In the genomic region with DNA sequence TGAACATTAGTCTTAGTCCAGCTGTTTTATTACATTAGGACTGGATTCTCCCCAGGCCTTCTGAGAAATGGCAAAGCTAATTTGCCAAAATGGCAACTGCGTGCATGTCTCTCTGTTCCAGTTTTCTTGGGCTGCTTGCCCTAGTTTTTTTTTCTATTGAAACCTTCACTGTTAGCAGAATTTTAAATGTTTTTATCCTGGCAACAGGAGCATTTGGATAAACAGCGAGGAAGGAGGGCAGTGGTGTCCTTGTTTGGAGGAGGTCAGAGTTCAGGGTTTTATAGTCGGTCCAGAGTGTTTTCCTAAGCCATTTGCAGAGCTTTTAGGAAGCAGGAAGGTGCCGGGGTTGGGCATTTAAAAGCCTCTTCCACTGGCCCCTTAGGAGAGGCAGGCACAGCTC, we compare ENCODE assay signal across 10 mouse cellular contexts. TPM values are rescaled to one million over a fixed set of nuclear protein-coding genes. Genes with fewer than 3 reads are reported as not detected.
DNase-seq lines count a peak whose midpoint lies in the region; ATAC-seq and TF ChIP-seq lines count a peak whose summit lies in the region.
"Had no signal": no experiment of that assay in that cellular context is flagged by ENCODE, and none has a peak within 500 bp of the region (broad histone marks: within the 10 kb centered on the region; RNA-seq: fewer than 3 reads in every experiment).

No protein-coding gene starts in this region.

- H3K4me2 ChIP-seq in forebrain, embryonic 12.5 days = no peak overlapping the region
- H3K4me2 ChIP-seq in liver, embryonic 11.5 days = no peak overlapping the region
- no peak overlapping the region for H3K4me2 ChIP-seq in limb, embryonic 14.5 days (replicated peaks; ENCODE audit: low read depth, low read length, severe bottlenecking)
- H3K4me2 ChIP-seq: lung, embryonic 15.5 days had no signal

- no peak for DNase-seq in forebrain, embryonic 10.5 days (ENCODE audit: extremely low spot score, low spot score)
- DNase-seq in liver, embryonic 11.5 days (ENCODE audit: low spot score) = no peak
- DNase-seq in liver = no peak
- peak; percentile 53 for DNase-seq in heart, adult 8-10 months (ENCODE audit: low spot score)
- peak; percentile 22 for DNase-seq in limb, embryonic 14.5 days (ENCODE audit: low spot score)
- DNase-seq in urinary bladder, postnatal 14 days (ENCODE audit: low spot score) = no peak
- DNase-seq in adrenal gland, adult 8-10 months = no peak
- DNase-seq: B cell, adult 2 months had no signal

- no peak for ATAC-seq in forebrain, embryonic 12.5 days (ENCODE audit: low FRiP score)
- no peak for ATAC-seq in liver, embryonic 11.5 days (replicated peaks; ENCODE audit: low FRiP score)
- ATAC-seq in limb, embryonic 14.5 days (ENCODE audit: low FRiP score, low read depth) = no peak

- no peak overlapping the region for H3K4me3 ChIP-seq in forebrain, embryonic 12.5 days (replicated peaks)
- H3K4me3 ChIP-seq in forebrain, embryonic 10.5 days = no peak overlapping the region
- no peak overlapping the region for H3K4me3 ChIP-seq in liver, embryonic 11.5 days (ENCODE audit: low read depth, low read length)
- no peak overlapping the region for H3K4me3 ChIP-seq in limb, embryonic 14.5 days (replicated peaks; ENCODE audit: low read length)
- H3K4me3 ChIP-seq: lung, embryonic 15.5 days had no signal

- peaks cover 47% of the 10 kb centered on the region for H3K4me1 ChIP-seq in forebrain, embryonic 12.5 days
- H3K4me1 ChIP-seq in forebrain, embryonic 10.5 days = peaks cover 46% of the 10 kb centered on the region
- peaks cover 39% of the 10 kb centered on the region for H3K4me1 ChIP-seq in liver, embryonic 11.5 days (replicated peaks; ENCODE audit: control insufficient read depth, insufficient read depth, low read length)
- H3K4me1 ChIP-seq in limb, embryonic 14.5 days (ENCODE audit: control insufficient read depth, insufficient read depth, low read length) = peaks cover 39% of the 10 kb centered on the region

- H3K27ac ChIP-seq in forebrain, embryonic 12.5 days = peak overlapping the region; percentile 42; the same call in 1 of the 2 replicates
- no peak overlapping the region for H3K27ac ChIP-seq in forebrain, embryonic 10.5 days
- no peak overlapping the region for H3K27ac ChIP-seq in liver, embryonic 11.5 days (ENCODE audit: low read depth, low read length)
- H3K27ac ChIP-seq in limb, embryonic 14.5 days (replicated peaks; ENCODE audit: low read depth, low read length) = peak overlapping the region; percentile 67
- H3K27ac ChIP-seq: lung, embryonic 15.5 days had no signal

- no peaks in the 10 kb centered on the region for H3K9me3 ChIP-seq in forebrain, embryonic 12.5 days
- H3K9me3 ChIP-seq in forebrain, embryonic 10.5 days = no peaks in the 10 kb centered on the region
- H3K9me3 ChIP-seq in liver, embryonic 11.5 days (ENCODE audit: control insufficient read depth, low read length) = no peaks in the 10 kb centered on the region
- H3K9me3 ChIP-seq in limb, embryonic 14.5 days (ENCODE audit: control insufficient read depth, low read length) = no peaks in the 10 kb centered on the region
- H3K9me3 ChIP-seq: lung, embryonic 15.5 days had no signal

- no peaks in the 10 kb centered on the region for H3K27me3 ChIP-seq in forebrain, embryonic 12.5 days
- no peaks in the 10 kb centered on the region for H3K27me3 ChIP-seq in forebrain, embryonic 10.5 days (ENCODE audit: poor library complexity, severe bottlenecking)
- H3K27me3 ChIP-seq in liver, embryonic 11.5 days (replicated peaks; ENCODE audit: control insufficient read depth, insufficient read depth, low read length) = no peaks in the 10 kb centered on the region
- no peaks in the 10 kb centered on the region for H3K27me3 ChIP-seq in limb, embryonic 14.5 days (ENCODE audit: control insufficient read depth, insufficient read depth, low read length)
- H3K27me3 ChIP-seq: lung, embryonic 15.5 days had no signal

- WGBS in forebrain, embryonic 12.5 days = 50% methylated on average over 4 of the region's 4 CpGs
- 60% methylated on average over 4 of the region's 4 CpGs for WGBS in forebrain, embryonic 10.5 days
- WGBS in liver, embryonic 11.5 days = 64% methylated on average over 4 of the region's 4 CpGs
- 15% methylated on average over 4 of the region's 4 CpGs for WGBS in limb, embryonic 14.5 days

- H3K9ac ChIP-seq in forebrain, embryonic 12.5 days = peak overlapping the region; percentile 17; the same call in 1 of the 2 replicates
- H3K9ac ChIP-seq in liver, embryonic 11.5 days (ENCODE audit: low read depth, low read length) = 0 out of 2 replicates have a peak overlapping the region, but pooled peaks have one; percentile 37
- H3K9ac ChIP-seq in limb, embryonic 14.5 days (ENCODE audit: low read depth, low read length, severe bottlenecking) = no peak overlapping the region
- H3K9ac ChIP-seq: lung, embryonic 15.5 days had no signal

- TF ChIP-seq POLR2A in limb, embryonic 14.5 days (IDR thresholded peaks at IDR 0.05; ENCODE audit: borderline replicate concordance, extremely low read depth, insufficient read depth, insufficient read length) = no peak

- no peaks in the 10 kb centered on the region for H3K36me3 ChIP-seq in forebrain, embryonic 12.5 days (replicated peaks)
- H3K36me3 ChIP-seq in forebrain, embryonic 10.5 days (replicated peaks) = peaks cover 19% of the 10 kb centered on the region
- peaks cover 8% of the 10 kb centered on the region for H3K36me3 ChIP-seq in liver, embryonic 11.5 days (ENCODE audit: control insufficient read depth, insufficient read depth, low read length)
- 0 out of 2 replicates have a peak, but pooled peaks cover 6% of the 10 kb centered on the region for H3K36me3 ChIP-seq in limb, embryonic 14.5 days (ENCODE audit: control insufficient read depth, insufficient read depth, low read length)
- H3K36me3 ChIP-seq: lung, embryonic 15.5 days had no signal

RNA-seq across cellular contexts. Expression of a gene that starts 18.4 kb away (rescaled TPM):
- 49.1 and 65.9 TPM in 2 replicates for polyA plus RNA-seq in forebrain, embryonic 12.5 days (2016; fragmentation: Nextera tagmentation; extraction: Ambion mirVana)
- 44.1 and 56.4 TPM in 2 replicates for polyA plus RNA-seq in forebrain, embryonic 10.5 days (2016; fragmentation: Nextera tagmentation; extraction: Ambion mirVana)
- polyA plus RNA-seq in liver, embryonic 11.5 days (2014; fragmentation: Nextera tagmentation; extraction: Ambion mirVana) = 40.2 and 47.4 TPM in 2 replicates
- total RNA-seq in heart, adult 8-10 months (2022) = 10 to 100 TPM in 3 of 4 experiments, 1 to 10 TPM in 1; 7.6 to 24.8 (median 17.2) TPM
- 97.7 and 127 TPM in 2 replicates for polyA plus RNA-seq in limb, embryonic 14.5 days (2012; rRNA removed)
- polyA plus RNA-seq in limb, embryonic 14.5 days (2014; fragmentation: Nextera tagmentation; extraction: Ambion mirVana) = 33.2 and 39.3 TPM in 2 replicates
- 10 to 100 TPM; 16.5 to 40.8 (median 27.9) TPM for total RNA-seq in adrenal gland, adult 8-10 months (2022)

RNA-seq across cellular contexts. Expression of a gene that starts 23.3 kb away (rescaled TPM):
- polyA plus RNA-seq in forebrain, embryonic 12.5 days (2016; fragmentation: Nextera tagmentation; extraction: Ambion mirVana) = 0.31 TPM in 1 of 2 replicates, not detected in the other
- not detected in 2 replicates for polyA plus RNA-seq in forebrain, embryonic 10.5 days (2016; fragmentation: Nextera tagmentation; extraction: Ambion mirVana)
- polyA plus RNA-seq in liver, embryonic 11.5 days (2014; fragmentation: Nextera tagmentation; extraction: Ambion mirVana) = 0.55 and 0.66 TPM in 2 replicates
- under 1 TPM in 1 of 4 experiments, not detected in 3; 0.23 TPM for total RNA-seq in heart, adult 8-10 months (2022)
- not detected in 2 replicates for polyA plus RNA-seq in limb, embryonic 14.5 days (2012; rRNA removed)
- 0.26 TPM in 1 of 2 replicates, not detected in the other for polyA plus RNA-seq in limb, embryonic 14.5 days (2014; fragmentation: Nextera tagmentation; extraction: Ambion mirVana)
- total RNA-seq in adrenal gland, adult 8-10 months (2022) = not detected
- polyA plus RNA-seq: lung, embryonic 15.5 days had no signal

Comparison
In these comparisons a context has a peak if more than half of its experiments do, and no peak if none do; other contexts are left out.
1. H3K27ac ChIP-seq: peak in forebrain, embryonic 12.5 days (single experiment) and limb, embryonic 14.5 days (single experiment); none in forebrain, embryonic 10.5 days (single experiment) and liver, embryonic 11.5 days (single experiment).
2. DNase-seq: peak in heart, adult 8-10 months (single experiment) and limb, embryonic 14.5 days (single experiment); none in forebrain, embryonic 10.5 days (single experiment), liver, embryonic 11.5 days (single experiment), liver (single experiment), urinary bladder, postnatal 14 days (single experiment) and adrenal gland, adult 8-10 months (single experiment).